Mouse (Mus musculus) pancreas, adult 10 weeks (tissue): Measurements from ENCODE around the gene Frrs1. TPM values are rescaled to one million over a fixed set of nuclear protein-coding genes. Genes with fewer than 3 reads are reported as not detected.

ENCODE experiments used
- polyA plus RNA-seq: library from polyadenylated mRNA; stranded (reverse); fragments of 350-450 nt; fragmentation: Illumina TruSeq; extraction: RNeasy Lipid Tissue Mini Kit (QIAGEN cat#74804); gene quantifications from one replicate; pipeline ENCODE4 v1.2.3, GENCODE M21; 2015; ENCODE audit warnings: low read depth, low replicate concordance; ENCODE audit not compliant: insufficient read depth

Gene Frrs1
- polyA plus RNA-seq: 2.5 TPM

DNA sequence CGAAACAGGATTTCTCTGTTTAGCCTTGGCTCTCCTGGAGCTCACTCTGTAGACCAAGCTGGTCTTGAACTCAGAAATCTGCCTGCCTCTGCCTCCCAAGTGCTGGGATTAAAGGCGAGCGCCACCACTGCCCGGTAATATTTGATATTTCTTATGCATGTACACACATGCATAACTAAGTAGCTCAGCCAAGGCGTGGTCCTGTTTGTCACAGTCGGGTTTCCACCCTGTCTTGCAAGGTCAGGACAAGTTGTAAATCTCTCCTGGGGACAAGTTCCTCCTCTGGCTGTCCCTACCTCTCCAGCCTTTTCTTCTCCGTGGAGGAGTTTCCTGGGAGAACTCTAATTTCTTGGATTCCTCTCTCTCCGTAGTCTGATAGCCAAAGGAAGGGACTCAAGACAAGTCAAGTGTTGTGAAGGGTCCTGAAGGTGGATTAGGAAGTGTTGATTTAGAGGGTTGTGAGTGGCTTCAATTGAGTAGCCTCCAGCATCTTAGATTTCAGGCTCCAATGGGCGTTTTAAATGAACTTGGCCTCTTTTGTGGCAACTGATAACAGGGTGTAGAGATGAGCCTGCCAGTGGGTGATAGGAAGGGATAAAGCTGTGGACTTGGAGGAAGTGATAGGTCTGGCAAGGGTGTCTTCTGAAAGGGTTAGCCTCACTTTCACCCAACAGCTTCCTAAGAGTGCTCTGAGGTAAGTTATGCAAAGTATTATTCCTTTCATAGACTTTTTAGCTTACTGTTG, at the start of gene Frrs1:
Gene Frrs1, plus strand, starts transcription at position 524 of the 745 bp plus-strand sequence.

Other genes starting within 250 kb of the Frrs1 start
- 8.4 TPM for gene Trmt13, start 244.9 kb upstream of the Frrs1 start, polyA plus RNA-seq
- gene Mfsd14a, start 196.8 kb upstream of the Frrs1 start, polyA plus RNA-seq: 9.5 TPM
- gene Gm43191, start 178.2 kb upstream of the Frrs1 start, polyA plus RNA-seq: not detected
- gene Slc35a3, start 146.6 kb upstream of the Frrs1 start, polyA plus RNA-seq: 4.7 TPM
- gene Agl, start 51.3 kb upstream of the Frrs1 start, polyA plus RNA-seq: 2.0 TPM
- not detected for gene 4930455H04Rik, start 108.8 kb downstream of the Frrs1 start, polyA plus RNA-seq
- 10.2 TPM for gene Palmd, start 109.5 kb downstream of the Frrs1 start, polyA plus RNA-seq